Mouse (Mus musculus) neural tube, embryonic 10.5 days (tissue): ENCODE measurements around the gene Dcun1d4.

ENCODE experiments used
- DNase-seq: peaks from one replicate; pipeline ENCODE4 v3.0.0-alpha.2; 2017; ENCODE audit warnings: low spot score; ENCODE audit errors: extremely low spot score

The Dcun1d4 gene

GRCm38 (mm10) chr5:73498559-73498958 lies 17.8 kb downstream of the Dcun1d4 start:
- DNase-seq: no peak

GRCm38 (mm10) chr5:73500867-73501440 lies 20.2 kb downstream of the Dcun1d4 start:
- DNase-seq: no peak

- no peak for DNase-seq
Measured at GRCm38 (mm10) chr5:73502422-73502821, 21.6 kb downstream of the Dcun1d4 start.

DNA sequence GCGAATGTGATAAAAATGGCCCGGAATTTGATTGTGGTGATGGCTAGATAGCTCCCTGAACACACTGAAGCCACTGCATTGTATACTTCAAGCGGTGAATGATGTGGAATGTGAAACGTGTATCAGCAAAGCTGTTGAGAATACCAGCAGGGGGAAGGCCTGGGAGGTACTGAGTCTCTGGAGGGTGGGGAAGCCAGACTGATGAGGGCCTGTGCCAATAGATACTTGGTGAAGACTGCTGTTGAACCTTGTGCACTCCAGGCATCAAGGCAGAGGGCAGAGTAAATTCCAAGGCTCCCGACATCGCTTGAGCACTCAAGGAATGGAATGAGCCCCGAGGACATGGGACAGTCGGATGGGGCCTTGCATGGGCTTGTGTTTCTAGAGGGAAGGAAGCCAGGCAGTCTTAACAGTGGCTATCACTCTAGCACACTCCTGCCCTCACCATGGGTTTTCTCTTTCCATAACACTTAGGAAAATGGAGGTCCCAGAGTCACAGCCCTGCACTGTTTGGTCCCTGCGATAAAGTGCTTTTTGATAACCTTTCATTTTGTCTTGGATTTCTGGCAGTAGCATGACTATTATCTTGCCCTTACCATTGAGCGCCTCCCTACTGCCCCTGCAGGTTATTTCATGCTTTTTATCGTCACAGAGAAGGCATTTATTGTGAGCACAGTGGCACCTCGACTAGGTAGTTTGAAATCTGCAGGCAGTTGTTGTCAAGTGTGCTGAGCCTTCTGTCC lies 22.4 kb downstream of the Dcun1d4 start:
- DNase-seq: no peak

DNA sequence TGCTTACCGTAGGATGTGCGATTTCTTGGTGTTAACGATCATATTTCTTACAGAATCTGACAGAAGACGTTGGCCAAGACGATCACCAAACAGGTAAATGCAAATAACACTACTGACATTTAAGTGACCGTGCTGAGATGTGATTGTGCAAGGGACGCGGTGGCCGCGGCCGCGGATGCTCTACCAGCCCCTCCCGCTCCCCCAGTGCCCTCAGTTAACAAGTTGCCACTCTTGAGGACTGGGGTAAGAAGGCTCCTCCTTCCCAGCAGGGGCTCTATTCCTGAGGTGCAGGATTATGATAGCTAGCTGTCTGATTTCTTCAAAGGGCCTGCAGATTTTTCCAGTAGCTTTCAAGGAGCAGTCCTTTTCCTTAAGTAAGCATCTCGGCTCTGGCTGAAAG lies 30.3 kb downstream of the Dcun1d4 start:
- no peak for DNase-seq

GRCm38 (mm10) chr5:73512241-73512640 lies 31.4 kb downstream of the Dcun1d4 start:
- DNase-seq: no peak

GRCm38 (mm10) chr5:73512661-73513060 lies 31.9 kb downstream of the Dcun1d4 start:
- DNase-seq: no peak

DNA sequence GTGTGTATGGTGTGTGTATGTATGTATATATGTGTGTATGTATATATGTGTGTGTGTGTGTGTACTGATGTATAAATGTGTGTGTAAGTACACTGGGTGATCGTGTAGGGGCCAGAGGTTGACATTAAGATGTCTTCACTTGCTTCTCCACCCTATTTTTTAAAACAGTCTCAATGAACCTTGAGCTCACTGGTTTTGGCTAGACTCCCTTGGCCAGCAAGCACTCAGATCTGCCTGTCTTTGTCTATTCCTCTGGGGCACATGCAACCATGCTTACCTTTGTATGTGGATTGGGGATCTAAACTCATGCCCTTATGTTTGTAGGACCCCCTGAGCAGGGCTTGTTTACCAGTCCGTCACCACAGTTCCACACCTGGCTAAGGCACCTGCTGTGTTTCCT lies 33.4 kb downstream of the Dcun1d4 start:
- no peak for DNase-seq

DNA sequence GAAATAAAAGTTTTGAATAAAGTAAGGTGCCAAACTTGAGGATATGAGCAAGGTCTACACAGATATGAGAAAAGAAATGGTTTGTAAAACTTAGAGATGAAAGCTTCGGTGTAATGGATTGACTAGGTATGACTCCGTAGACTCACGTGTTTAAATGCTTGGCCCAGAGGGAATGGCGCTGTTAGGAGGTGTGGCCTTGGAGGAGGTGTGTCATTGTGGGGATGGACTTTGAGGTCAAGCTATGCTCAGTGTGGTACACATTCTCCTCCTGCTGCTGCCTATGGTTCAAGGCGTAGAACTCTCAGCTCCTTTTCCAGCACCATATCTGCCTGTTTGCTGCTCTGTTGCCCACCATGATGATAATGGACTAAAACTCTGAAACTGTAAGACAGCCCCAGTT lies 36.5 kb downstream of the Dcun1d4 start:
- no peak for DNase-seq

DNA sequence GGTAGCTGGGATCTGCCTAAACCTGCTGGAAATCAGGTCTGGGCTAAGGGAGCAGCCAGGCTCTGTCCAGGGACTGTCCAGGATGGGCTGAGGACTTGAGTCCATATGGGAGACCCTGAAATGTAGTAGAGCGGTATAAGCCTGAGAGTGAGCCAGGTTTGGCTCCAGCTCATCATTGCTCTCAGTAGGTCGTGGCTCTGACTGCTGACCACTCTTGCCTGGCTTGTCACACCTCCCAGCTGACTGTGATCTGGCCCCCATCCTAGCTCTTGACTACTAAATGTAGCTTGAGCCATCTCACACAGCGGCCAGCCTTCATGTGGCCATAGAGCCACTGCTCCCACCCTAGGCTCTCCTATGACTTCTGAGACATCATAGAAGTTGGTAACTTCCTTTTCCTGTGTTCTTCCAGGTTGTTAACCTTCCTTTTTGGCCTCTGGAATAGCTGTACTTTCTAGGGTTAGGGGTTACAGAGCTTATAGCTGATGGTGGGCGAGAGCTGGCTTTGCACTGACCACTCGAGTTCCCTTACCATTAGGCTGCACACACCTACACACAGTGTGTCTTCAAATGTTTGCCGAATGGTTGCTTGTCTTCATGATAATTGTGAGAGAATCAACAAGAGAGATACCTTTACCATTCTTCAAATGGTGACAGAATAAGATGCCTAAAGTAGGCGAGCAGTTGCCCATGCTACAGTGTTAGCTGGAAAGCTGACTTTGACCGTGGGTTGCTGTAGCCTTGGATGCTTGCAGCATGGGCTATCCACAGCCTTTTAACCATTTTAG lies 37.8 kb downstream of the Dcun1d4 start:
- DNase-seq: no peak

- DNase-seq: no peak
Measured at GRCm38 (mm10) chr5:73520787-73521186, 40.0 kb downstream of the Dcun1d4 start.

GRCm38 (mm10) chr5:73523227-73523626 lies 42.4 kb downstream of the Dcun1d4 start:
- no peak for DNase-seq

GRCm38 (mm10) chr5:73524300-73525000 lies 43.6 kb downstream of the Dcun1d4 start:
- no peak for DNase-seq

DNA sequence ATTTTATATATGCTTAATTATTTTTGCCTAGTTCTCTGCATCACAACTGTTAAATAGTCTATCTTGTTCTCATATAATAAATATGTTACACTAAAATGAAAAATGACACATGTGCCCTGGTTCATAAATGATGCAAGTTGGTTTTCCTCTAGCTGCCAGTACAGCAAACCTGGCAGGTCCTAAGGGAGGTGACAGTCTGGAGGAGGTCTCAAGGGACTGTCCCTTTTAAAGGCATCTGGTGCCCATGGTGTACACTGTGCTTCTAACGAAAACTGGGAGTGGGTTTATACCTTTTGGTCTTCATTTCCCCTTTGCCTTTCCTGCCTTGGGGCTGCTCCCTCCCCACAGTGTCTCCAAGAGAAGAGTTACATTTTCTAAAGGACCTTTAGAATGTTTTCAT lies 51.4 kb downstream of the Dcun1d4 start:
- no peak for DNase-seq

DNA sequence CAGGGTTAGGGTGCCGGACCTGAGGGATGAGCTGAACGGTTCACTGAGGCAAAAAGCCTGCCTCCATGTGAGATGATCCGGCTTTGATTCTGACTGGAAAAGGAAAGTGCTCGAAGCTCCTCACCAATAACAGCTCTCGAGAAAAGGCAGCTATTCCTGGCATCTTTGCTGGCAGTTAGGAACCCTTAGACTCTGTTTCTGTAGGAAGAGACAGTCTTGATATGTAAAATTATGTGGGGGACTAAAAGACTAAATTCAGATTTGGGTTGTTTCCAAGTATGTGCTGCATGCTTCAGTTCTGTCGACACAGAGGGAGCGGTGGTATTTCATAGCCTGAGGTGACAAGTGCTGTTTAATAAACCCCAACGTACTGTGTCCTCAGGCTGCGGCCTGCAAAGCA lies 52.1 kb downstream of the Dcun1d4 start:
- no peak for DNase-seq

DNA sequence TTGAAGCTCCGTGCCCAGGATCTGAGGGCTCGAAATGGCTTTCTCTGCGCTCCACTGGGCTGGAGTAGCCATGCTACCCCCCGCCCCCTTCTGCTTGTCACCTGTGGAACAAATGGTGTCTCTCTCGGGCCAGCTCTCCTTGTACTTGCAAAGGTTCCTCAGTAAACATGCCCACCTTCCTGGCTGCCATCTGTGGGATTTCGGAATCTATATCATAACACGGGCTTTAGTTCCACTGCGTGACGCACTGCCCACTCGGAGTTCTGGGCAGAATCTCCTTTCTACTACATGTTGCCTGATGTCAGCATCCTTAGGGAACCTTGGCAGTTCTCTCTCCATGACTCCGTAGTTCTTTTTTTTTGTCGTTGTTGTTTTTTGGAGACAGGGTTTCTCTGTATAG lies 56.9 kb downstream of the Dcun1d4 start:
- DNase-seq: no peak

GRCm38 (mm10) chr5:73538586-73539298 lies 57.9 kb downstream of the Dcun1d4 start:
- no peak for DNase-seq

GRCm38 (mm10) chr5:73539848-73540510 lies 59.2 kb downstream of the Dcun1d4 start:
- peak; percentile 34 for DNase-seq

DNA sequence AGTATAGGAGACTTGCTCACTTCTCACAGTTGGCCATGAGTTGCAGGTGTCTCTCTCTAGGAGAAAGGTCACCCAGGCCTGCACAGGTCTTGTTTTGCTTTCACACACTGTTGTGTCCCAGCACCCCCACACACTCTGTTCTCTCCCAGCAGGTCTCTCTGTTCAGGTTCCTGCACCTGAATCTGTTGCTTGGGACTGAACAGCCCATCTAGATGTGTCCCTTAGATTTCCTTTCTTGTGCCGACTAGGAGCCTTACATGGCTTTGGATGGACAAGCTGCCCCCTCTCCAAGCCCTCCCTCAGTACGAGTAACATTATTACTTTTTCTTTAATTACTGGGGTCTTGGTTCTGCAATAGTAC lies 59.7 kb downstream of the Dcun1d4 start:
- DNase-seq: no peak

GRCm38 (mm10) chr5:73544111-73544753 lies 63.4 kb downstream of the Dcun1d4 start:
- DNase-seq: no peak
